Mouse (Mus musculus) skeletal muscle tissue, adult 2 months (tissue): ENCODE data around the gene Stat1.

Experiments
- DNase-seq: peaks from one replicate; pipeline ENCODE4 v3.0.0-alpha.2; 2012; ENCODE audit warnings: low read depth, low spot score

Stat1 gene

GRCm38 (mm10) chr1:52118860-52119591, at the start of gene Stat1:
Stat1 (plus strand) TSS chr1:52119440.
- peak; percentile 91 for DNase-seq

DNA sequence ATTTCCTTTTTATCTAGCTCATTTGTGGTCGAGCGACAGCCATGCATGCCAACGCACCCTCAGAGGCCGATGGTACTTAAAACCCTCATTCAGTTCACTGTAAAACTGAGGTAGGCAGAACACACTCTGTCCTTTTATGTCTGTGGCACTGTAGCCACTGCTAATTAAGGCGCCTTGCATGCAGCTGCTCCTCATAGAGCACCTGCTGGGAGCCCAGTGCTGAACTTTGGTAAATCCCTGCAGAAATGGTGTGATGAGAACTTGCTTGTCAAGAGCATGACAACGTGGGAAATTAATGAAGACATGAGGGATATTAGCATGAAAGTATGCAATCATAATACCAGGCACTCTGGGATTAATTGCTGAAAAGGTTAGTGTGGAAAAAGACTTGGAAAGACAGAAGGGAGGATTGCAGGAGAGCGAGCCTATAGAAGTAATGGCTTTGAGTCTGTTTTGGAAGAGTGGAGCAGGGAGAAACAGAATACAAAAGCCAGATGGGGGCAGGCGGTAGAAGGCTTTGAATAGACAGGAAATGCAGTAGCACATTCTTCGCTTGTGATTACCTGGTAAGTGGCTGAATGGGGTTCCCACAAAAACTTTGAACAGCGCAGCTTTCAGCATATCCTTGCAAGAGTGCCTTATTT, 39.4 kb upstream of the Stat1 start:
- no peak for DNase-seq

- DNase-seq = no peak
These were observed 38.9 kb upstream of the Stat1 start for GRCm38 (mm10) chr1:52080375-52080774.

GRCm38 (mm10) chr1:52086236-52086635, 33.0 kb upstream of the Stat1 start:
- no peak for DNase-seq

- no peak for DNase-seq
These were observed 32.1 kb upstream of the Stat1 start for GRCm38 (mm10) chr1:52087128-52087527.

GRCm38 (mm10) chr1:52088634-52089033, 30.6 kb upstream of the Stat1 start:
- DNase-seq = no peak

- DNase-seq = no peak
These were observed 20.5 kb upstream of the Stat1 start for GRCm38 (mm10) chr1:52098618-52099232.

- DNase-seq = no peak
These were observed 18.7 kb upstream of the Stat1 start for GRCm38 (mm10) chr1:52100496-52100895.

GRCm38 (mm10) chr1:52102795-52103194, 16.4 kb upstream of the Stat1 start:
- no peak for DNase-seq

- DNase-seq = no peak
These were observed 12.0 kb upstream of the Stat1 start for GRCm38 (mm10) chr1:52107206-52107605.

- no peak for DNase-seq
These were observed 8.0 kb upstream of the Stat1 start for GRCm38 (mm10) chr1:52111217-52111616.

DNA sequence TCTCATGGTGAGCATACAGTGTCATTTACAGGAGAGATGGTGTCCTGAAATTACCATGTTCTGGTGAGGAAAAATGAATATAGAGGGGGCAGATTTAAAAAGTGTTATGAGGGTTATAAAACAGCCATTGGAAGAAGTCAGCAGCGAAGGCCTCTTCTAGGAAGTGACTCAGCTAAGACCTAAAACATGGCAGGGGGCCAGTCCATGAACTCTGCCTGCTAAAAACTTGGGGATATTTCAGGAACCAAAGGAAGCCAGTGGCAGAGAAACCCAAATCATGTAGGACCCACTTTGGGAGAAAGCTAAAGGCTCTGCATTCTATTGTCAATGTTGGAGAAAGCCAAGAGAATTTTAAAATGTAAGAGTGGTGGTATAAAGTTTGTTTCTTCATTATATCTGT, 6.9 kb upstream of the Stat1 start:
- DNase-seq = no peak

DNA sequence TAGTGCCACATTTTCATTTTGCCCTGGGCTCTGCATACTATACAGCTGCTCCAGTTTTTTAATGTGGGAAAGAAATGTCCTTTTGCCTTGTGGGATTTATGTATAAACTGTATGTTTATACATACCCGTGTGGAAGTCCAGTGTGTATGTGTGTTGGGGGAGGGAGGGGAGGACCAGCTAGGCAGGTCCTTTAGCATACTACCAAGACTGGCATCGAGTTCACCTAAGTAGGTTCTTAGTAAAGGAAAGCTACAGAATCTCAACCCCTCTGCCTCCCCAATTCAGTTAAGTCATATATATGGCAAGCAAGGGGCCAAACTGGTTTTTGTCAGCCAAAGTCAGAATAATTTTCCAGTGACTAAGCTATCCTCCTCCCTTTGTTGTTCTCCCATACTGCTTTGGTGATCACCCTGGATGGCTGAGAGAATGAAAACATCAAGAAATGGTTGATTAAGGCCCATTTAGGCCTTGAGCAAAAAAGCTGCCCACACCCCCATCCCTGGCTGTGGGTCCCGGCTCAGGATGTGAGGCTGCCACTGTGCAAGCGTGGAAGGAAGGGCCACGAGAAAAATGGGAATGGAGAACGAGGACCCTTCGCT, 6.1 kb upstream of the Stat1 start:
- no peak for DNase-seq

DNA sequence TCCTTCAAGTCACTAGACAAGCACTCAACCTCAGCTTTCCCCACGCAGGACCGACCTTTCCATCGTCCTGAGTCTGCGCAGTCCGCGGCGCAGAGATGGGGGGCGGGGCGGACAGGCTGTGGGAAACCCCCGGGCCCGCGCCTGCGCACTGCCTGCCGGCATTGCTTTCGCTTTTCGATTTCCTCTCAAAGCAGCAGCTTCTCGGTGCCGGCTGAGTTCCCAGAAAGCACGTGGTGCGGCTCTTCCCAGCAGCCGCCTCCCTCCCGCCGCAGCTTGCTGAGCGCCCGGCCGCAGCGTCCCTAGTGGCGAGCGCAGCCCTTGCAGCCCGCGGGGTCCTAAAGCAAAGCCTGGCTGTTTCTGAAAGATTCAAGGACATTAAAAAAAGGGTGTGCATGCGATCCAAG, 5.6 kb upstream of the Stat1 start:
- peak; percentile 99 for DNase-seq

DNA sequence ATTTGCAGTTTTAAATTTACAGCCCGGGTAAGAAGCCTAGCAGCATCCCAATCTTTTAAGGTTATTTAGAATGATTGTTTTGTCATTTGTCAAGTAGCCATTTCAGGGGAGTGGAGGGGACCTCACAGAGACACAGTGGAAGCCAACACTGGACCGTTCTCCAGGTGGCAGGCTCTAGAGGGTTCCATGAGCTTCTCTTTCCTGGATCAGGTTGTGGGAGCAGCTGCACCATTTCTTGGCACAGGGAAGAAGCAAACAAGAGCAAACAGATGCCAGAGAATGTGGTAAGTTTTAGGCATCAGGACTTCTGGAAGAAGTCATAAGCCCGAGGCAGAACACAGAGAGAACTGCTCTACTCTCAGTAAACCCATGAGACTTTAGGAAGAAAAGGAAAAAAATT, 2.8 kb upstream of the Stat1 start:
- DNase-seq = peak; percentile 24

GRCm38 (mm10) chr1:52117777-52118176, 1.5 kb upstream of the Stat1 start:
- no peak for DNase-seq

DNA sequence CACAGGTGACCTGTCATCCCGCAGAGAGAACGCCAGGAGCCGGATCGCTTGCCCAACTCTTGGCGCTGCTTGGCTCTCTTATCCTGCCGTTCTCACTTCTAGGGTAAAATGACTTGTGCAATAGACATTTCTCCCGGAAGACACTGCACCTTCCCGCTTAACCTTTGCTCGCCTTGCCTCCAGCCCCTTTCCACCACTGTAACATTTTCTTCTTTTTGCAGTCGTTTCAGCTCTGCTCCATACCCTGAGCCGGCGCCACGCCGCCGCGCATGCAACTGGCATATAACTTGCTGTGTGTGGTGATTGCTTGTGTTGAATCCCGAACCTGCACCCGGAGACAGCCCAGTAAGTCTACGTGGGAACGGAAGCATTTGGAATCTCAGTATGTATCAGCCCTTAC, 451 bp downstream of the Stat1 start:
- DNase-seq = no peak

DNA sequence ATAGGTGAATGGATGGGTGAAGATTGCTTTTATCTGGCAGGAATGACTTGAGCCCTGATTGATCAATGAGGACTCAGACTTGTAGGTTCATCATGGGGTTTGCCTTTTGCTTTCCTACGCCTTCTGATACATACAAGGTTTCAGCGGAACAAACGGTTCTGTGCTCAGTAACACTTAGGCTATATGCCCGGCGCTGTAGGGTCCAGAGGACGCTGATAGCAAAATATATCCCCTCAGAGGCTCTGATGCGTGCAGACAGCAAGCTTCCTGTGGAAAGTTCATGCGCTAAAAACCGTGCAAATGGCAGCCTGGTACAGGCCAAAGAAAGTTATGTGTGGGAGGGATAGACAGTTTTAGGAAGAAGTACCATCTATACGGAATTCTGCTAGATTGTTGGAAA, 951 bp downstream of the Stat1 start:
- no peak for DNase-seq

DNA sequence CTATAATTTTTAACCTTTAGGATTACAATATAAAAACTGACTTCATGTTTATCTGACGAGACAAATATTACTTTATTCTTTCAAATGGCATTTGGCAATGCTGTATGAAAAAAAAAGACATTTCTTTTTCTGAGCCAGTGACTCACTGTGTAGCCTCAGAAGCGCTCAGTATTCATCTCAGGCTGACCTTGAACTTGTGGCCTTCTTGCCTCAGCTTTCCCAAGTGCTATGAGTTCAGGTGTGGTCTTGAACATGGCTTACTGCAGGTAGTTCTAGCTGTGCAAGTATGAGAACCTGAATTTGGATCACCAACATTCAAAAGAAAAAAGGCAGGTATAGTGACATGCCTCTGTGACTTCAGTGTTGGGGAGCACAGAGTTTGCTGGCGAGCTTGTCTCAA, 1.8 kb downstream of the Stat1 start:
- no peak for DNase-seq

DNA sequence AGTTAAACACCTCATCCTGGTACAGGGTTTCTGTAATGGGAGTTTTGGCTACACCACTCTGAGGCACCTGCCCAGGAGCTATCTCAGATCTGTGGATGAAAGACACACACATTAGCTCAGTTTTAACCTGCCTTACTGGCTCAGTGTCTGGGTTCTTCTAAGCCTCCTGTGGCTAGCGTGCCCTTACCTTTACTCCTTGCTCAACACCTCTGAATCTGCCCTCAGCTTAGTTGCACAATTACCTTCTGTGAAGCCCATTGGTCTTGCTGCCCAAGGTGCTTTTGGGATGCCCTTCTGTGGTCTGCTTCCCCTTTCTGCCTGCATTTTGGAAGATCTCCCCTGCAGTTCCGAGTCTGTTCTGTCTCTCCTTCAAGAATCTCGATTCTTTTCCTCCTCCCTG, 5.6 kb downstream of the Stat1 start:
- no peak for DNase-seq

GRCm38 (mm10) chr1:52127350-52127749, 8.1 kb downstream of the Stat1 start:
- DNase-seq = no peak

DNA sequence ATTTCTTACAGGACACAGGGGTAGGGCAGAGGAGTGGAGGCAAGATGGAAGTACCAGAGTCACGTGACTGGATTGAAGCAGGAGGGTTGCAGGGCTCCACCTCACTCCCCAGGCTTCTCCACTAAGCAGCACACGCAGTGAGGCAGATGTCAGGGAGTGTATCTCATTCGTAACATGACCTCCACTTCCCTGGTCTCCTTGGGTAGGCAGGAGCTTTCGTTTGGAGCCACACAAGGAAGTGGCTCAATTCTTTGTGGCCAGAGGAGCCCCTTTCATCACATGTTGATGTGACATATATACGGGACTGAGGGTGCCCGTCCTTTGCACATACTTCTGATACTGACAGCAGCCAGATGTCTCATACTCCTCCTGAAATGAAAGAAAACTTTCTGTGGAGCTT, 10.6 kb downstream of the Stat1 start:
- DNase-seq = no peak
